Mouse (Mus musculus): ENCODE data around the gene Ccnyl1. TPM values are rescaled to one million over a fixed set of nuclear protein-coding genes. Genes with fewer than 3 reads are reported as not detected.

The Ccnyl1 gene
- polyA plus RNA-seq, 1 experiment from 2014 or later: 3.9 TPM

GRCm38 (mm10) chr1:64691121-64691551 is 881 bp downstream of the Ccnyl1 start:
- Histone ChIP-seq H3K4me2 (replicated peaks; ENCODE audit: low read depth) (peak overlapping the region; percentile 80), H3K9ac (ENCODE audit: low read length) (peak overlapping the region; percentile 87), H3K9me3 (ENCODE audit: control insufficient read depth, low read length) (no peaks in the 10 kb centered on the region), H3K4me3 (ENCODE audit: low read depth, low read length) (peak overlapping the region; percentile 89), H3K27ac (replicated peaks) (peak overlapping the region; percentile 86), H3K4me1 (replicated peaks; ENCODE audit: control insufficient read depth, insufficient read depth) (no peaks in the 10 kb centered on the region; the same call in 1 of the 2 replicates), H3K36me3 (ENCODE audit: control insufficient read depth, insufficient read depth, low read length) (no peaks in the 10 kb centered on the region), H3K27me3 (ENCODE audit: control insufficient read depth, insufficient read depth, low read length) (no peaks in the 10 kb centered on the region)
- DNase-seq (ENCODE audit: low spot score) (peak; percentile 61), ATAC-seq (ENCODE audit: low FRiP score, low TSS enrichment) (no peak)
- TF ChIP-seq EP300 (optimal IDR thresholded peaks at IDR 0.05) (no peak), CTCF (IDR thresholded peaks at IDR 0.05; ENCODE audit: low read depth) (no peak)
- WGBS: under 1% methylated on average over 46 of the region's 55 CpGs

- peak overlapping the region; percentile 80 for H3K4me2 ChIP-seq (replicated peaks; ENCODE audit: low read depth)
- H3K9me3 ChIP-seq (ENCODE audit: control insufficient read depth, low read length): no peaks in the 10 kb centered on the region
- WGBS: 4% methylated on average over 9 of the region's 9 CpGs
- no peak for ATAC-seq (ENCODE audit: low FRiP score, low TSS enrichment)
- TF ChIP-seq CTCF (IDR thresholded peaks at IDR 0.05; ENCODE audit: low read depth) (no peak), EP300 (optimal IDR thresholded peaks at IDR 0.05) (no peak)
- H3K36me3 ChIP-seq (ENCODE audit: control insufficient read depth, insufficient read depth, low read length): no peaks in the 10 kb centered on the region
- H3K27me3 ChIP-seq (ENCODE audit: control insufficient read depth, insufficient read depth, low read length): no peaks in the 10 kb centered on the region
- no peak for DNase-seq (ENCODE audit: low spot score)
- H3K27ac ChIP-seq (replicated peaks): peak overlapping the region; percentile 86
- peak overlapping the region; percentile 89 for H3K4me3 ChIP-seq (ENCODE audit: low read depth, low read length)
- H3K4me1 ChIP-seq (replicated peaks; ENCODE audit: control insufficient read depth, insufficient read depth): no peaks in the 10 kb centered on the region; the same call in 1 of the 2 replicates
- H3K9ac ChIP-seq (ENCODE audit: low read length): peak overlapping the region; percentile 87
Observed at GRCm38 (mm10) chr1:64691581-64691980, 1.3 kb downstream of the Ccnyl1 start.

GRCm38 (mm10) chr1:64695156-64695555 is 4.9 kb downstream of the Ccnyl1 start:
- Histone ChIP-seq H3K36me3 (ENCODE audit: control insufficient read depth, insufficient read depth, low read length) (no peaks in the 10 kb centered on the region), H3K27me3 (ENCODE audit: control insufficient read depth, insufficient read depth, low read length) (no peaks in the 10 kb centered on the region), H3K9me3 (ENCODE audit: control insufficient read depth, low read length) (no peaks in the 10 kb centered on the region), H3K27ac (replicated peaks) (no peak overlapping the region), H3K4me3 (ENCODE audit: low read depth, low read length) (no peak overlapping the region), H3K9ac (ENCODE audit: low read length) (no peak overlapping the region), H3K4me1 (replicated peaks; ENCODE audit: control insufficient read depth, insufficient read depth) (no peaks in the 10 kb centered on the region), H3K4me2 (replicated peaks; ENCODE audit: low read depth) (no peak overlapping the region)
- ATAC-seq (ENCODE audit: low FRiP score, low TSS enrichment) (no peak), DNase-seq (ENCODE audit: low spot score) (no peak)
- no peak for TF ChIP-seq EP300 (optimal IDR thresholded peaks at IDR 0.05)
- TF ChIP-seq CTCF (IDR thresholded peaks at IDR 0.05; ENCODE audit: low read depth): no peak
- WGBS: 89% methylated on average over 3 of the region's 3 CpGs

- ATAC-seq (ENCODE audit: low FRiP score, low TSS enrichment): no peak
- 80% methylated on average over 3 of the region's 3 CpGs for WGBS
- no peaks in the 10 kb centered on the region for H3K9me3 ChIP-seq (ENCODE audit: control insufficient read depth, low read length)
- no peak for TF ChIP-seq EP300 (optimal IDR thresholded peaks at IDR 0.05)
- no peak for TF ChIP-seq CTCF (IDR thresholded peaks at IDR 0.05; ENCODE audit: low read depth)
- H3K4me1 ChIP-seq (replicated peaks; ENCODE audit: control insufficient read depth, insufficient read depth): no peaks in the 10 kb centered on the region
- H3K36me3 ChIP-seq (ENCODE audit: control insufficient read depth, insufficient read depth, low read length): peaks cover 4% of the 10 kb centered on the region; the same call in 1 of the 2 replicates
- no peak overlapping the region for H3K27ac ChIP-seq (replicated peaks)
- no peak for DNase-seq (ENCODE audit: low spot score)
- no peak overlapping the region for H3K4me3 ChIP-seq (ENCODE audit: low read depth, low read length)
- no peak overlapping the region for H3K4me2 ChIP-seq (replicated peaks; ENCODE audit: low read depth)
- H3K9ac ChIP-seq (ENCODE audit: low read length): no peak overlapping the region
- no peaks in the 10 kb centered on the region for H3K27me3 ChIP-seq (ENCODE audit: control insufficient read depth, insufficient read depth, low read length)
Observed at GRCm38 (mm10) chr1:64701780-64702179, 11.5 kb downstream of the Ccnyl1 start.

- Histone ChIP-seq H3K4me3 (ENCODE audit: low read depth, low read length) (no peak overlapping the region), H3K4me2 (replicated peaks; ENCODE audit: low read depth) (no peak overlapping the region), H3K36me3 (ENCODE audit: control insufficient read depth, insufficient read depth, low read length) (peaks cover 4% of the 10 kb centered on the region; the same call in 1 of the 2 replicates), H3K4me1 (replicated peaks; ENCODE audit: control insufficient read depth, insufficient read depth) (no peaks in the 10 kb centered on the region), H3K27me3 (ENCODE audit: control insufficient read depth, insufficient read depth, low read length) (no peaks in the 10 kb centered on the region), H3K9ac (ENCODE audit: low read length) (no peak overlapping the region), H3K9me3 (ENCODE audit: control insufficient read depth, low read length) (no peaks in the 10 kb centered on the region), H3K27ac (replicated peaks) (no peak overlapping the region)
- ATAC-seq (ENCODE audit: low FRiP score, low TSS enrichment) (no peak), DNase-seq (ENCODE audit: low spot score) (peak; percentile 55)
- WGBS: 45% methylated on average over 6 of the region's 6 CpGs
- no peak for TF ChIP-seq EP300 (optimal IDR thresholded peaks at IDR 0.05)
- TF ChIP-seq CTCF (IDR thresholded peaks at IDR 0.05; ENCODE audit: low read depth): peak; percentile 81
Observed at GRCm38 (mm10) chr1:64705230-64705629, 15.0 kb downstream of the Ccnyl1 start.

- H3K36me3 ChIP-seq (ENCODE audit: control insufficient read depth, insufficient read depth, low read length): peaks cover 4% of the 10 kb centered on the region; the same call in 1 of the 2 replicates
- no peak overlapping the region for H3K4me2 ChIP-seq (replicated peaks; ENCODE audit: low read depth)
- no peak overlapping the region for H3K4me3 ChIP-seq (ENCODE audit: low read depth, low read length)
- TF ChIP-seq EP300 (optimal IDR thresholded peaks at IDR 0.05) (no peak), CTCF (IDR thresholded peaks at IDR 0.05; ENCODE audit: low read depth) (no peak)
- H3K27ac ChIP-seq (replicated peaks): no peak overlapping the region
- no peak for DNase-seq (ENCODE audit: low spot score)
- no peaks in the 10 kb centered on the region for H3K4me1 ChIP-seq (replicated peaks; ENCODE audit: control insufficient read depth, insufficient read depth)
- H3K27me3 ChIP-seq (ENCODE audit: control insufficient read depth, insufficient read depth, low read length): no peaks in the 10 kb centered on the region
- H3K9ac ChIP-seq (ENCODE audit: low read length): no peak overlapping the region
- no peaks in the 10 kb centered on the region for H3K9me3 ChIP-seq (ENCODE audit: control insufficient read depth, low read length)
- 95% methylated on average over 2 of the region's 2 CpGs for WGBS
- no peak for ATAC-seq (ENCODE audit: low FRiP score, low TSS enrichment)
Observed at GRCm38 (mm10) chr1:64706610-64707009, 16.4 kb downstream of the Ccnyl1 start.

All from stomach, postnatal 0 days (tissue).